Mouse (Mus musculus): ENCODE results near the gene Rtl8b. TPM values are rescaled to one million over a fixed set of nuclear protein-coding genes. Genes with fewer than 3 reads are reported as not detected.
"Not testable (repeated sequence)": the region's sequence is repeated elsewhere in the genome, so short reads cannot be mapped to it uniquely, and the experiment has no call there.

Gene Rtl8b
- total RNA-seq (2021) = 10 to 100 TPM; 93.5 to 96.4 TPM
- long read RNA-seq, experiment 1, transcript Rtl8b-201 (1 exons, 1,232 nt) = major isoform, 57 of 57 reads
- long read RNA-seq, experiment 1, partial matches to known transcripts = 0 of 57 reads
- long read RNA-seq, experiment 1, other reads (novel, unspliced or antisense) = 0 of 57 reads
- long read RNA-seq, experiment 2, transcript Rtl8b-201 (1 exons, 1,232 nt) = major isoform, 77 of 78 reads
- long read RNA-seq, experiment 2, partial matches to known transcripts = 0 of 78 reads
- long read RNA-seq, experiment 2, other reads (novel, unspliced or antisense) = 1 of 78 reads

- peak; percentile 14 to 52 for DNase-seq (ENCODE audit: low spot score in 2 of 2)
These were observed at the start of gene Rtl8b for GRCm38 (mm10) chrX:53670294-53670693. Gene Rtl8b, minus strand, starts transcription at chrX:53670408.

- no peak for DNase-seq (ENCODE audit: low spot score in 2 of 2)
These were observed 46.3 kb upstream of the Rtl8b start for GRCm38 (mm10) chrX:53716323-53717182.

- DNase-seq (ENCODE audit: low spot score in 2 of 2) = no peak
These were observed 45.7 kb upstream of the Rtl8b start for GRCm38 (mm10) chrX:53715942-53716322.

GRCm38 (mm10) chrX:53702673-53703072, 32.5 kb upstream of the Rtl8b start:
- no peak for DNase-seq (ENCODE audit: low spot score in 2 of 2)

GRCm38 (mm10) chrX:53699225-53699624, 29.0 kb upstream of the Rtl8b start:
- no peak for DNase-seq (ENCODE audit: low spot score in 2 of 2)

GRCm38 (mm10) chrX:53694008-53694777, 24.0 kb upstream of the Rtl8b start:
- DNase-seq (ENCODE audit: low spot score in 2 of 2) = no peak

GRCm38 (mm10) chrX:53693141-53693540, 22.9 kb upstream of the Rtl8b start:
- no peak for DNase-seq (ENCODE audit: low spot score in 2 of 2)

GRCm38 (mm10) chrX:53692065-53692464, 21.9 kb upstream of the Rtl8b start:
- no peak for DNase-seq (ENCODE audit: low spot score in 2 of 2)

GRCm38 (mm10) chrX:53684676-53685075, 14.5 kb upstream of the Rtl8b start:
- DNase-seq (ENCODE audit: low spot score in 2 of 2) = not testable (repeated sequence)

- not testable (repeated sequence) for DNase-seq (ENCODE audit: low spot score in 2 of 2)
These were observed 12.4 kb upstream of the Rtl8b start for GRCm38 (mm10) chrX:53682650-53683049.

GRCm38 (mm10) chrX:53676943-53677342, 6.7 kb upstream of the Rtl8b start:
- peak in 1 of 2 experiments; percentile 36 for DNase-seq (ENCODE audit: low spot score in 2 of 2)

GRCm38 (mm10) chrX:53670696-53671095, 488 bp upstream of the Rtl8b start:
- DNase-seq (ENCODE audit: low spot score in 2 of 2) = not testable (repeated sequence)

GRCm38 (mm10) chrX:53669557-53670270, 494 bp downstream of the Rtl8b start:
- not testable (repeated sequence) for DNase-seq (ENCODE audit: low spot score in 2 of 2)

- DNase-seq (ENCODE audit: low spot score in 2 of 2) = not testable (repeated sequence)
These were observed 17.3 kb downstream of the Rtl8b start for GRCm38 (mm10) chrX:53652917-53653316.

- DNase-seq (ENCODE audit: low spot score in 2 of 2) = no peak
These were observed 24.3 kb downstream of the Rtl8b start for GRCm38 (mm10) chrX:53645885-53646284.

GRCm38 (mm10) chrX:53642980-53643961, 26.9 kb downstream of the Rtl8b start, which contains the start of gene Rtl8a:
Gene Rtl8a, minus strand, starts transcription at chrX:53643682.
- peak; percentile 45 to 60 for DNase-seq (ENCODE audit: low spot score in 2 of 2)

- DNase-seq (ENCODE audit: low spot score in 2 of 2) = not testable (repeated sequence)
These were observed 27.6 kb downstream of the Rtl8b start for GRCm38 (mm10) chrX:53642604-53642979.

- DNase-seq (ENCODE audit: low spot score in 2 of 2) = not testable (repeated sequence)
These were observed 32.1 kb downstream of the Rtl8b start for GRCm38 (mm10) chrX:53638107-53638506.
